Mouse (Mus musculus) heart, embryonic 14.5 days (tissue): Measurements from ENCODE around the gene Nfe2. TPM values are rescaled to one million over a fixed set of nuclear protein-coding genes. Genes with fewer than 3 reads are reported as not detected.

Source experiments
- ATAC-seq: fragments of 200-750 bp; cut with Nextera tagmentation; 2 replicates; pipeline ENCODE4 v1.8.0; 2017; ENCODE audit warnings: low read depth, moderate TSS enrichment; ENCODE audit not compliant: insufficient number of reproducible peaks, insufficient read depth, low FRiP score
- H3K27ac ChIP-seq, 2 experiments: fragments of 200-500 bp in 1 of 2; fragments of 300-500 bp in 1 of 2; sonication (generic) in 1 of 2; replicated peaks in 1 of 2; 2 replicates each; pipeline ENCODE4 v1.5.1; 2012 to 2014; ENCODE audit warnings: low read depth in 2 of 2, low read length in 2 of 2, control low read depth in 1 of 2, mild to moderate bottlenecking in 1 of 2, mixed read lengths in 1 of 2; ENCODE audit not compliant: control insufficient read depth in 1 of 2, insufficient read depth in 1 of 2
- H3K27me3 ChIP-seq: fragments of 300-500 bp; sonication (generic); 2 replicates; pipeline ENCODE4 v1.6.1; 2014; ENCODE audit warnings: mild to moderate bottlenecking, low read length, control low read depth; ENCODE audit not compliant: control insufficient read depth, insufficient read depth
- H3K36me3 ChIP-seq: fragments of 300-500 bp; sonication (generic); 2 replicates; pipeline ENCODE4 v1.6.1; 2014; ENCODE audit warnings: mild to moderate bottlenecking, control low read depth, low read length, mixed read lengths; ENCODE audit not compliant: control insufficient read depth, insufficient read depth
- H3K4me1 ChIP-seq, 2 experiments: fragments of 200-500 bp in 1 of 2; fragments of 300-500 bp in 1 of 2; sonication (generic) in 1 of 2; 2 replicates each; pipeline ENCODE4 v1.6.1; 2012 to 2014; ENCODE audit warnings: low read length in 2 of 2, control low read depth in 1 of 2, mixed read lengths in 1 of 2; ENCODE audit not compliant: control insufficient read depth in 2 of 2, insufficient read depth in 2 of 2
- H3K4me2 ChIP-seq: fragments of 300-500 bp; sonication (generic); 2 replicates; pipeline ENCODE4 v1.6.1; 2014; ENCODE audit warnings: mild to moderate bottlenecking, low read length
- H3K4me3 ChIP-seq, 2 experiments: fragments of 200-500 bp in 1 of 2; fragments of 300-500 bp in 1 of 2; sonication (generic) in 1 of 2; 2 replicates each; pipeline ENCODE4 v1.5.1; 2012 to 2014; ENCODE audit warnings: low read length in 2 of 2, mild to moderate bottlenecking in 2 of 2, control low read depth in 1 of 2, low read depth in 1 of 2, moderate library complexity in 1 of 2; ENCODE audit not compliant: control insufficient read depth in 1 of 2, insufficient read depth in 1 of 2
- H3K9ac ChIP-seq: fragments of 300-500 bp; sonication (generic); 2 replicates; pipeline ENCODE4 v1.6.1; 2014; ENCODE audit warnings: mild to moderate bottlenecking, low read length
- H3K9me3 ChIP-seq: fragments of 300-500 bp; sonication (generic); 2 replicates; pipeline ENCODE4 v1.6.1; 2016; ENCODE audit warnings: low read length, control low read depth; ENCODE audit not compliant: control insufficient read depth
- WGBS: fragments of 180-500 bp; shearing (Covaris S2); extraction: QIAGEN DNeasy Blood & Tissue Kit; methylation state at CpG from one replicate; pipeline ENCODE4 v1.1.7; 2014; 5-methylcytosine and 5-hydroxymethylcytosine counted together
- polyA plus RNA-seq: library from polyadenylated mRNA; unstranded; fragments of >200 nt; fragmentation: Nextera tagmentation; extraction: Ambion mirVana; gene quantifications from 2 replicates; pipeline ENCODE4 v1.2.1, GENCODE M21; 2014

Gene Nfe2
- 1.8 and 2.2 TPM in 2 replicates for polyA plus RNA-seq

GRCm38 (mm10) chr15:103257790-103258728 lies at the start of gene Nfe2:
Gene Nfe2, minus strand, starts transcription at chr15:103258403.
- no peaks in the 10 kb centered on the region for H3K9me3 ChIP-seq
- 6% methylated on average over 15 of the region's 15 CpGs for WGBS
- peak within 1 kb of the TSS; percentile 67 for H3K9ac ChIP-seq
- H3K4me3 ChIP-seq: peak within 1 kb of the TSS; percentile 11 to 31
- peak; percentile 84 for ATAC-seq
- peak within 1 kb of the TSS; percentile 71 for H3K4me2 ChIP-seq
- peak within 1 kb of the TSS; percentile 37 to 41; a peak in 2 of 4 replicates for H3K27ac ChIP-seq
- H3K36me3 ChIP-seq: no peaks in the 10 kb centered on the region
- H3K27me3 ChIP-seq: no peaks in the 10 kb centered on the region
- H3K4me1 ChIP-seq: peaks cover 17 to 24% of the 10 kb centered on the region in 2 experiments

- Histone ChIP-seq H3K36me3 (no peaks in the 10 kb centered on the region), H3K4me2 (peak overlapping the region; percentile 30; the same call in 1 of the 2 replicates), H3K27ac (no peak overlapping the region), H3K4me1 (peaks cover 29 to 36% of the 10 kb centered on the region in 2 experiments), H3K27me3 (no peaks in the 10 kb centered on the region), H3K9me3 (no peaks in the 10 kb centered on the region), H3K4me3 (no peak overlapping the region), H3K9ac (no peak overlapping the region)
- WGBS: 1% methylated on average over 7 of the region's 7 CpGs
- no peak for ATAC-seq
Observed at GRCm38 (mm10) chr15:103307125-103307524, 48.9 kb upstream of the Nfe2 start.

GRCm38 (mm10) chr15:103305792-103306645 lies 47.8 kb upstream of the Nfe2 start:
- Histone ChIP-seq H3K27ac (peak overlapping the region; percentile 84 to 88), H3K9me3 (no peaks in the 10 kb centered on the region), H3K4me1 (peaks cover 37 to 46% of the 10 kb centered on the region in 2 experiments), H3K4me3 (peak overlapping the region; percentile 52 to 65), H3K27me3 (no peaks in the 10 kb centered on the region), H3K36me3 (no peaks in the 10 kb centered on the region), H3K9ac (peak overlapping the region; percentile 82), H3K4me2 (peak overlapping the region; percentile 74)
- 44% methylated on average over 8 of the region's 8 CpGs for WGBS
- ATAC-seq: no peak

GRCm38 (mm10) chr15:103305070-103305678 lies 47.0 kb upstream of the Nfe2 start:
- H3K4me3 ChIP-seq: peak overlapping the region; percentile 52 to 65
- H3K27ac ChIP-seq: peak overlapping the region; percentile 84 to 88
- no peaks in the 10 kb centered on the region for H3K27me3 ChIP-seq
- no peaks in the 10 kb centered on the region for H3K36me3 ChIP-seq
- H3K4me2 ChIP-seq: peak overlapping the region; percentile 74
- H3K4me1 ChIP-seq: peaks cover 46 to 55% of the 10 kb centered on the region in 2 experiments
- H3K9ac ChIP-seq: peak overlapping the region; percentile 82
- no peaks in the 10 kb centered on the region for H3K9me3 ChIP-seq
- peak; percentile 97 for ATAC-seq
- WGBS: under 1% methylated on average over 64 of the region's 71 CpGs

GRCm38 (mm10) chr15:103304616-103304969 lies 46.4 kb upstream of the Nfe2 start:
- Histone ChIP-seq H3K36me3 (no peaks in the 10 kb centered on the region), H3K4me2 (peak overlapping the region; percentile 74), H3K27ac (peak overlapping the region; percentile 67 to 84), H3K27me3 (no peaks in the 10 kb centered on the region), H3K4me3 (peak overlapping the region; percentile 52 to 65), H3K9me3 (no peaks in the 10 kb centered on the region), H3K4me1 (peaks cover 50 to 61% of the 10 kb centered on the region in 2 experiments), H3K9ac (peak overlapping the region; percentile 82)
- no peak for ATAC-seq
- under 1% methylated on average over 9 of the region's 9 CpGs for WGBS

GRCm38 (mm10) chr15:103303916-103304615 lies 45.9 kb upstream of the Nfe2 start:
- Histone ChIP-seq H3K27me3 (no peaks in the 10 kb centered on the region), H3K9me3 (no peaks in the 10 kb centered on the region), H3K36me3 (peaks cover 4% of the 10 kb centered on the region), H3K9ac (peak overlapping the region; percentile 82), H3K4me1 (peaks cover 50 to 64% of the 10 kb centered on the region in 2 experiments), H3K27ac (peak overlapping the region; percentile 67 to 84), H3K4me3 (peak overlapping the region; percentile 52 to 65), H3K4me2 (peak overlapping the region; percentile 74)
- ATAC-seq: no peak
- WGBS: 14% methylated on average over 8 of the region's 8 CpGs
